Mouse (Mus musculus) yolk sac, embryonic 10.5 days (tissue): Measurements from ENCODE around the gene Plxnb3.

ENCODE experiments used
- DNase-seq: peaks from one replicate; pipeline ENCODE4 v3.0.0-alpha.2; 2017; ENCODE audit warnings: low spot score

Gene Plxnb3

DNA sequence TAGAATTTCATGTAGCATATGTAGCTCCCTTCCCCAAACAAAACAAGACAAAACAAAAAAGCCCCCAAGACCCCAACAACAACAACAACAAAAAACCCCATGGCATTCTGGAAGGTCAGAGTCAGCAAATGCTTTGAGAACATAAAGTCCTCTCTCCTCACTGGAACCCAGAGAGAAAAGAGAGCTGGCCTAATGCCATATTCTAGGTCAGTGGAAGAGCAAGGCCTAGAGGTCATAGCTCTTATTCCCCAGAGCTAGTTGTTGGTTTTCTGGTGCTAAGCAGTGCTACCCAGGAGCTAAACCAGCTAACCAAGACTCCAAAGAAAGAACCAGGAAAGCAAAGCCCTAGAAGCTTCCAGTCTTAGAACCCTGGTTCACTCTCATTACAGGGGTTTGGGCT is 28.8 kb downstream of the Plxnb3 start:
- DNase-seq: no peak

DNA sequence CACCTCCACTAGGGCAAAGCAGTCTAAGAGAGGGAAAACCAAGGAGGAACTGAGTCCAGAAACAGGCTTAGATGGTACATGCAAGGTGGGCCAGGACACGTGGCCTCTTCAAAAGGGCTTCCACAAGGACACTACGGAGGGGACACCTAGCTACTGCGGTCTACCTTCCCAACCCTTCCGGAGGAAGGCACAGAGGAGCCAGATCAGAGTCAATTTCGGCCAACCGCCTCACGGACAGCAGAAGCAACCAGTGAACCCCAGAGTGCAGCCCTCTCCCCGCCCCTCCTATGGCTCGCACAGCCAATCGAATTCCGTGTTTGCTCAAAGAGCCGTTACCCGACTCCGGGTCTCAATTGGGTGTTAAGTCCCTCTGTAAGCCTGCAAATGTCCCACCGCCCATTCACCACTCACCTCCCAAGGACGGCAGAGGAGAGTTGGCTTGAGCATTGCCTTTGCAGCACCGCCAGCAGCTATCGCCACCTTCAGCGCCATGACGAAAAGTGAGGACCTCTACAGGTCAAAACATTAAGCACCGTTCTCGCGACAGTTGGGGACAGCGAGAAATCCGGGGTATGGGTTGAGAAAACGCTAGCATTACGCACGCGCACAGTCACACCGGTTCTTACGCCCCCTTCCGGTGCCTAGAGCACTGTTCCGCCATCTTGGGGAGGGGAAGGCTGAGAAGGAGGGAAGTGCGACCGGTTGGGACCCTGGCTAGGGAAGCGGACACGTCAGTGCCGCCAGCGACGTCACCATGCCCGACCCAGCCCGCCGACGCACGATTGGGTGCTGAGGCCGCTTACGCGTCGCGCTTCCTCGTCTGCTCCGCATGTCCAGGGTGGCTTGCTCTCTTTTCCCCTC is 29.7 kb downstream of the Plxnb3 start, which contains the start of the genes Idh3g and Ssr4:
Idh3g (minus strand) TSS at position 534 of the 861 bp plus-strand sequence.
Ssr4 (plus strand) TSS at position 665 of the 861 bp plus-strand sequence.
- DNase-seq: peak; percentile 94

DNA sequence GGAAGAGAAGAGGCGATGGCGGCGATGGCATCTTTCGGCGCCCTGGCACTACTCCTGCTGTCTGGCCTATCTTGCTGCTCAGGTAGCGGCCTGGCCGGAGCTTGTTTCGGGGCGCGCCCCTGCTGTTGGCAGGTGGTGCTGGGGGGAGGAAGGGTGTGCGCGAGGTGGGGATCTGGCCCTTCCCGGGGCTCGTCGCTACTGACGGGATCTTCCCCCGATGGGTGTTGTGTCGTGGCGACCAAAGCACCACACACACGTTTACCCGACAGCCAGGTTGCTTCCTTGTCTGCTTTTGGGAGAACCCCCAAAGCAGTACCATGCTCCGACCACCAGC is 30.3 kb downstream of the Plxnb3 start:
- DNase-seq: no peak

DNA sequence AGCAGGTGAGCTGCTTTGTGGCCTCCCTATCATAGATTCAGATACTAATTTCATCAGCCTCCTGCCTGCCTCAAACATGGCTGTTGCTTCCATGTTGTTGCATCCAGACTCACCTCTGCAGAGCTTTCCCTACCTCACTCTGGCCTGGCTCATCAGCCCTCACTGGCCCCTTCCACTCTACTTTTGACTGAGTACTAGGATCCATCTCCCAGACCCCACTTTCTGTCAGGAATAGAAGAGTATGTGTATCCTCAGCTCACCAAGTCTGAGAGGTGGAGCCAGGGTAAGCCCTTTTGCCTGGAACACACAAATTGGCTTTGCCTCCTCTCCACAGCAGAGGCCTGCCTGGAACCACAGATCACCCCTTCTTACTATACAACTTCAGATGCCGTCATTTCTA is 31.6 kb downstream of the Plxnb3 start:
- DNase-seq: no peak

DNA sequence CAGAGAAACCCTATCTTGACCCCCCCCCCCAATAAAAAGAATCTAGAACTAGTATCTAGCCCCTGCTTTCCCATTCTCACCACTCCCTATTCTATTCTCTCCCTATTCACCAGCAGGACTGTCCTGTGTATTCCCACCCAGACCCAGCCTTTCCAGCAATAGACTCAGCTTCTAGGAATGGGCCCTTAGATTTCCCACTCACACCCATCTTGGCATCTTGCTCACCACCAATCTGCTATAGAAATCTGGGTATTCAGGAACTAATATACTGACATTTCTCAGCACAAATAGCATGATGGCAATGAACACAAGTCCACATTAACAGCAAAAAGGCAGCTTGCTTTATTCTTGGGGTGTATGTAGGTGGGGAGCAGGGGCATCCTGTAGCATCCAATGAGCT is 36.1 kb downstream of the Plxnb3 start:
- DNase-seq: no peak

DNA sequence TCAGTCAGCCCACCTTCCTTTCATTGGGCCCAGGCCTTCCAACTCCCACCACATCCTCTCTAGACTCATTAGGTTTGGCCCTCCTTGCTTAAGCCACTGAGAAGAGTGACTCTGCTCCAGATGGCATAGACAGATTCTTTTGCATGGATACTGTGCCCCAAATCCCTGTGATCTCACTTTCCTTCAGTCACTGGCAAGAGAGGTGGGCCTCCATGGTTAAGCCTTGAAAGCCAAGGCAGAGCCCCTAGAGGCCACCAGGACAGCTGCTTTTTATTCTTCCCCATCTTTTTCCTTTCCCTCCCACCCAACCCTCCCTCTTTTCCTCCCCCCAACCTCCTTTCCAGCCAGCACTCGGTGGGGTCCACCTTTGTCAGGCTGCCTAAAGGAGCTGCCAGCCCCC is 36.6 kb downstream of the Plxnb3 start:
- DNase-seq: no peak

DNA sequence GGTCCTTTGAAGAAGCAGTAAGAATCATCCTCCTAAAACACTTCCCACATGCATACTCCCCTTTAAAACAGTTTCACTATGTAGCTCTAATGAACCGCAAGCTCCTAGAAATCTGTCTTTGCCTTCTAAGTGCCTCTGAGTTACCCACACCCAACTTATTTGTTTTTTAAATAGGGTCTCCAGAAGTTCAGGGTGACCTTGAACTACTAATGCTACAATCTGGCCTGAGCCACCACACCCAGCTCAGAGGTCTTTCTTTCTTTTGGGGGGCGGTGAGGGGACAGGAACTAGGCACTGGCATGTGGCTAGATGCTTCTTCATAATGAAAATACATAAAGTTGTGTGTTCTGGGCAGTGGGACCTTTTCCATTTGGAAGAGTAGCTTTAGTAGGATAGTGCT is 40.6 kb downstream of the Plxnb3 start:
- DNase-seq: no peak

DNA sequence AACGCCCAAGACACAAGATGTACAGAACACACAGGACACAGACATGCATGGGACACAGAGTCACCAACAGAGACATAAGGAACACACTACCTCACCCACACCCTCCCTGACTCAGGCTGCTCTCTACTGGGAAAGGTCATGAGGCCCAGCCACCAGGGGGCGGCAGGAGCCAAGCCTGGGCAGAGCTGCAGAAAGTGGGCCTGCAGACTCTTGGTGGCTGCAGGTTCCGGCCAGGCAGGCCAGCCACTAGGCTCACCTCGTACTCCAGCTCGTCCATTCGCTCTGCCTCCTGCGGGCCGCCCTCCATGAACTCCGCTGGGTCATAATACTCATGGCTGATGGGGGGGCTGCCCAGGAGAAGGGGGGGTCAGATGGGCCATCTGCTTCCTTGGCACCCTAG is 41.6 kb downstream of the Plxnb3 start:
- DNase-seq: peak; percentile 28

DNA sequence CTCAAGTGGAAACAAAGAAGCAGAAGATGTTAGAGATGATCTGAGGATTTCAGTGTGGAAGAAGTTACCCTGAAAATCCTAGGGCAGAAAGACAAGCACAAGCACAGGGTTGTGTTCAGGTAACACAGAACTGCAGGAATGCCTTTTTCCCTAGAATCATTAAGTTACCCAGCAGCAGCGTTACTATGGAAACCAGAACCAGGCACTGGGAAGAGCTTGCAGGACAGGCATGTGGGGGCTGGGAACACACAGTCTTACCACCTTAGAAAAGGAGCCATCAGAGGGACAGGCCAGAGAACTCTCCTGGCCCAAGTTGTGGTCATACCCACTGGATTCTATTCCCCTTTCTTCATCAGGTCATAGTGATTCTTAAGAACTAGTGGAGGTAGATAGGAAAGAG is 48.9 kb downstream of the Plxnb3 start:
- no peak for DNase-seq

DNA sequence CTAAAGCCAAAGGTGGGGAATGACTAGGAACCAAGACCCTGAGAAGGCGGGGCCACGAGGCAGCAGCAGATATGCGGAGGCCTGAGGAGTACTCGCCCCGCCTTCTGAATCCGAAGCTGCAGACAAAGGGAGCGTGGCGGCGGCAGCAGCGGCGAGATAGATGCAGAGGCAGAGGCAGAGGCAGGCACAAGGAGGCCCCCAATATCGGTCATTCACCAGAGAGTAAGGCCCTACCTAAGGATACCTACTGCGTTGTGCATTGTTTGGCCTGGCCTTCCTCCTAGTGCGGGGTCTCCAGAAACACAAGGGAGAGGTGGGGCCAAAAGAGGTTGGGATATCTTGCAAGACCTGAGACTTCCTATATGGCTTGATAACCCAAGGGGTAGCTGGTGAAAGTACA is 58.2 kb downstream of the Plxnb3 start:
- DNase-seq: no peak

DNA sequence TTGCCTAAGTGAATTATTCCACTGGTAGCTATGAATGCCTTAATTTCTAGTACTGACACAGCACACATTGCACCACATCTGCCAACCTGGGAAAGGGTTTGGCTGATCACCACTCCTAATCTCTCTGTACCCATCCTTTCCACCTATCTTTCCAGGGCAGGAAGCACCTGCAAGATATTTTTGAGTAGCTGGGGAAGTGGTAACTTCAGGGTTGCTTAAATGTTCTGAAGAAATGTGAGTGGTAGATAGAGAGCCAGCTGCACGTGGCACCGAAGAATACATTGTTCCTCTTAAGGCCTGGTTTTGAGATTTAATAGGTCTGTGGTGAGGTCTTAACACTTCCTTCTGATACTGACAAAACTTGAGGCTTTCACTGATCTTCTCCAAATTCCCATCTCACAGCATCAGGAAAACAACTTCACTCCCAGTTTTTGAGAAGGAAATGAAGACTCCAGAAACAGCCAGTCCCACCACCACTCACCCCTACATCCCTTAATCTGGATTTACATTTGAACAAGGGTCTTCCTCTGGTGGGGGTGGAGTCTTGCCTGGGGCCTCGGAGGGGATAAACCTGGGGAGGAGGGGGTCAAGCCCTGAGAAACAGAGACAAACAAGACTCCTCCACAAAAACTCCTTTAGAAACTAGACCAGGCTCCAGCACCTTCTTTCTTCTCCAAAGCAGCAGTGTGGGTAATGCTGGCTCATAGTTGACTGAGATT is 59.9 kb downstream of the Plxnb3 start:
- no peak for DNase-seq
